Mouse (Mus musculus) yolk sac, embryonic 10.5 days (tissue): ENCODE measurements around the gene Cyb561a3.

Experiments
- DNase-seq: peaks from one replicate; pipeline ENCODE4 v3.0.0-alpha.2; 2017; ENCODE audit warnings: low spot score

Cyb561a3 gene

DNA sequence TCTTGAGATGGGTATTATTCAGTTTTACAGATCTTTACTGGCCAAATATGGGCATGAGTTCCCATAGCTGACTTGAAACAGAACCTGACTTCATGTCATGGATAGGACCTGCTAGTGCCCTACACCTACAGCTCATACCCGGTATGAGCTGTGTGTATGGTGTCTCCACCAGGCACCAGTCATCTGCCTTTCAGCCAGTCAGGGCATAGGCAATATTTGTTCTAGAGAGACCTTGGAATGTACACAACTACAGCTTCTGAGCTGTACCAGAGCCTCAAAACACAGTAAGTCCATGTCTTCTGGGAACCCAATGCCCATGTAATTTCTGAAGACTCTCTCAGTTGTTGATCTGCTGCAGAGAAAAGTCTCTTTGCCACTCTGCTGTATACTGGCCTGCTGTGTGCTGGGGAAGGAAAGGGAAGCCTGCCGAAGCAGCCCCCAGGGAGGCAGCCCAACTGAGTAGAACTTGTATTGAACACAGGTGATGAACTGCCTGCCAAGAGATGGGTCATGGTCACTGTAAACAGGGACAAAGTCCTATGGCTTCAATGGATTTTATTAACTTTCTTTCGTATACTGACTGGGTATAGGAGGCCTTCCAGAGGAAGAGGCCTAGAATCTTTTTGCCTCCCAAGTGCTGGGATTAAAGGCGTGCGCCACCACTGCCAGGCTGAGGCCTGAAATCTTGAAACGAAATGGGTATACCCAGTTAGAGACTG, 14.8 kb downstream of the Cyb561a3 start:
- DNase-seq: no peak

DNA sequence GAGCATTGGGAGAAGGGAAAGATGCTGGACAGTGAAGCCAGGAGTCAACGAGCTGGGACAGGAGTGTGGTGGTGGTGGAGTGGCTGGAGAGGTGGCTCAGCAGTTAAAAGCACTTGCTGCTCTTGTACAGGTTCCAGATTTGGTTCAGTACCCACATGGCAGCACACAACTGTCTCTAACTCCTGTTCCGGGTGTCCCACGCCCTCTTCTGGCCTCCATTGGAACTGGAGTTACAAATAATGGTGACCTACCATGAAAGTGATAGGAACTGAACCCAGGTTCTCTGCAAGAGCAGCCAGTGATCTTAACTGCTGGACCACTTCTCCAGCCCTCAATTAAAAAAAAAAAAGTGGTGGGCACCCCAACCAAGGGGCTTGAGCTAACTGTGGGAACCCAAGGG, 21.2 kb downstream of the Cyb561a3 start:
- no peak for DNase-seq

DNA sequence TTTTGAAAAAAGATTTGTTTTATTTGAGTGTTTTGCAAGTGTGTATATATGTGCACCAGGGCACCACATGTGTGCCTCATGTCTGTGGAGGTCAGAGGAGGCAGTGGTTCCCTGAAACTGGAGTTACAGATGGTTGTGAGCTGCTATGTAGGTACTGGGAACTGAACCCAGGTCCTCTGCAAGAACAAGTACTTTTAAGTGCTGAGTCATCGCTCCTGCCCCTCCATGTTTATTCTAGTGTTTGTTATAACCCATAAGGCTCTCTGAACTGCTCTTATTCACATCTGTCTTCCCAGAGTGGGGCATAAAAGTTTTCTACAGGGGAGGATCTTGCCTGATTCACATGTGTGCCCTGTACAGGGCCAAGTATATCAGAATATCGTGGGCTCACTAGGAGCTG, 22.7 kb downstream of the Cyb561a3 start:
- DNase-seq: no peak

DNA sequence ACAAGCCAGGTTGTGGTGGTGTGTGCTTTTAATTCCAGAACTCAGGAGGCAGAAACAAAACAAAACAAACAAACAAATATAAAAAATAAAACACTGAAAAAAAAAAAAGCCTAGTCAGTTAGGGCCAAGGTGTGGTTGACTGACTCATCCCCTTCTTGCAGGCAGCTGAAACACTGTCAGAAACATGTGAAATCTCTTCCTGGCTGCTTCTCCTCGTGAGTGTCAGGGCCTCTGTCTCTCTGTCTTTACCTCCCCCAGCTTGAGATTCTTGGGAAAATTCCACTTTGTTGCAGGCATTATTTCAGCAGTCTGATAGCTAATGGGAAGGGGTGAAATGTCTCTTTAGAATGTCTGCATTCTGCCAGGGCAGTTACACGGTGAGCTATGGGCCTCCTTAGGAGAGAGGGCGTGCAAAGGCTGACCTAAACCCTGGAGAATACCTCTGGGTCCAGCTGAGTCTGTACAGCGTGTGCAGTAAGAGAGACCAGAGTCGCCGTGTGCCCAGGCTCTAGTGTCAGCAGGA, 25.3 kb downstream of the Cyb561a3 start:
- peak; percentile 20 for DNase-seq

DNA sequence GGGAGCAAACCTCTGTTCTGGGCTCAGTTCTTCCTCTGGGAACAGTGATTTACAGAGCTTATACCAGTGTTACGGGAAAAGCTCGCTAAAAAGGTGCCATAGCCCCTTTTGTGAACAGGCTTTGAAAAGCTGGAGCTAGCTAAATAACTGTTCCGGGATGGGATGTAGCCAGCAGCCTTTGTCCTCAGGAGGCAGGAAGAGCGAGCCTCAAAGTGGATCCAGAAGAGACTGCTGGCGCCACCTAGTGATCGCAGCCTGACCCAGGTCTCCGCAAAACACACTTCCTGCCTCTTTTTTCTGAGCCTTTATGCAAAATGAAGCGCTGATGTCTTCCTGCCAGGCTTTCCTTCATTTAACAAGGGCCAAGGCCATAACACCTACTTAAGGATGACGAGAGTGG, 25.8 kb downstream of the Cyb561a3 start:
- DNase-seq: peak; percentile 86

DNA sequence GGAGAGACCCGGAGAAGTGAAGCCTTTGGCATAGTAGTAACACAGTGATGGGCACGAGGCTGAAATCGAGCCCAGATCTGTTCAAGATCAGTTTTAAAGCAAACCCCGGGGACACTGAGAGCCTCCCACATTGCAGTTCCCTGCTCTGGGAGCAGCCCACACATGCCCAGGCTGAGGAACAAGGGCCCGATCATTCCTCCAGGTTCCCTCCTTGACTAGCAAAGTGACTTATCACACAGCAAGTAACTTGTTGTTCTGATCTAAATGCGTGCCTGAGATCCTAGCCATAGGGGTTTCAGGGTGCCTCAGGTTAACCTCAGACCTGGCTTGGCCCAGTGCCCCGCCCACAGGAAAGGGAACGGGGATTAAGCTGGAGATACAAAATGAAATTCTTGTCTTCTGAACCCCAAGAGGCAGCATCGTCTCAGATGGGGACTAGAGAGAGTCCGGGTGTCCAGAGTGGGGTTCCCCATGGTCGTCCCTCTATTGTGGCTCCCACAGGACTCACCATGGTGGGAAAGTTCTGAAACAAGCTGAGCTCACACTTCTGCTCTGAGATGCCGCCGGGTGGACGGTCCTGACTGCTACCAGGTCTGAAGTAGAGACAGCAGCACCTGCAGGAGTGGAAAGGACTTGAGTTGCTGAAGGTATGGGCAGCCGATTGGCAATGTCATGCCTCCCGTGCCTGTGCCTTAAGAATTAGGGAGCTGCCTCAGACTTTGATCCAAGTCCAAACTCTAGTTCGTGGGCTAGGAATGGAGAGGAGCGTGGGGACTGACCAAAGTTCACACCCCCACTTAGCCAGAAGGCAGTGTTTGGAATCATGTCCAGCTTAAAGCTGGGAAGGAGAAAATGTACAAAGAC, 26.9 kb downstream of the Cyb561a3 start:
- DNase-seq: peak; percentile 66

DNA sequence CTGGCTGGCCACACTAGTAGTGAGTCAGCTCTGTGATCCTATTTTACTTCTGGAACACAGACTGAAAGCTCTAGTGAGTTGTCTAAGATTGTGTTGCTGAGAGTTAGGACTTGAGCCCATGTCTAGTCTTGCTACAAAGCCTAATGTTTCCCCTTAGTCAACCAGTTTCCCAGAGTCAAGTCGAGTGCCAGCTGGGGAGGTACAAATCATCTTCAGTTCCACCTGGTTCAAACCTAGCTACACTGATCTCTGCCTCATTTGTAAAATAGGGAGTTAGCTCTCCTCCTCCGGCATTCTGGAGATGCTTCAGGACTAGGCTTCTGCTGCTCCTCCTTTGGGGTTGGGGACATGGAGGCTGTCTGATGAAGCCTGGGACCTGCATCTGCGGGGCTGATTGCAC, 27.6 kb downstream of the Cyb561a3 start:
- peak; percentile 21 for DNase-seq

DNA sequence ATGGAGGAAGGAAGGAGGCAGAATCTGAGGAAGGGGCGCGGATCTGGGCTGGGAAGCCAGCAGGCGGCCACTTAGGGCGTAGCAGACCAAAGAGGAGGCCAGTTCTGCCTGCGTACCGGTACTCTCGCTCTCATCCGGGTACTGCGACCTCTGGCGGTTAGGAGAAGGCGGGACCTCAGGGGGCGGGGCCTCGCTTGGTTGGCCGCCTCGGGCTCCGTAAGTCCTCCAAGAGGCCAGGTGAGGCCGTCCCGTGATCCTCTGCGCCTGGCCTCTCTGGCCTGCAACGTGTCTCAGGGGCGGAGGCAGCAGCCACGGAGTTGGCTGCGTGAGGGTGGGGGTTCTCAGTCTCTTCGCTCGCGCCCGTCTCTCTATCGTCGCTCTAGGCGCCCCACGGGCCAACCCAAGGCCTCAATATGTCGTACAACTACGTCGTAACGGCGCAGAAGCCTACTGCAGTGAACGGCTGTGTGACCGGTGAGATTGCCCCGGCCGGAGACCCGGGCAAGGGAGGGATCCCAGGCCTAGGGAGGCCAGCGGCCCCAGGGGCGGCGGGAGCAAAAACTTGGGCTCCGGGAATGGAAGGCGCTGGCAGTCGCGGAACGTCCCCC, 28.4 kb downstream of the Cyb561a3 start, which contains the start of the genes Ddb1 and Tkfc:
Ddb1 (plus strand) TSS at position 35 of the 608 bp plus-strand sequence.
Tkfc (minus strand) TSS at position 362 of the 608 bp plus-strand sequence.
- peak; percentile 98 for DNase-seq

DNA sequence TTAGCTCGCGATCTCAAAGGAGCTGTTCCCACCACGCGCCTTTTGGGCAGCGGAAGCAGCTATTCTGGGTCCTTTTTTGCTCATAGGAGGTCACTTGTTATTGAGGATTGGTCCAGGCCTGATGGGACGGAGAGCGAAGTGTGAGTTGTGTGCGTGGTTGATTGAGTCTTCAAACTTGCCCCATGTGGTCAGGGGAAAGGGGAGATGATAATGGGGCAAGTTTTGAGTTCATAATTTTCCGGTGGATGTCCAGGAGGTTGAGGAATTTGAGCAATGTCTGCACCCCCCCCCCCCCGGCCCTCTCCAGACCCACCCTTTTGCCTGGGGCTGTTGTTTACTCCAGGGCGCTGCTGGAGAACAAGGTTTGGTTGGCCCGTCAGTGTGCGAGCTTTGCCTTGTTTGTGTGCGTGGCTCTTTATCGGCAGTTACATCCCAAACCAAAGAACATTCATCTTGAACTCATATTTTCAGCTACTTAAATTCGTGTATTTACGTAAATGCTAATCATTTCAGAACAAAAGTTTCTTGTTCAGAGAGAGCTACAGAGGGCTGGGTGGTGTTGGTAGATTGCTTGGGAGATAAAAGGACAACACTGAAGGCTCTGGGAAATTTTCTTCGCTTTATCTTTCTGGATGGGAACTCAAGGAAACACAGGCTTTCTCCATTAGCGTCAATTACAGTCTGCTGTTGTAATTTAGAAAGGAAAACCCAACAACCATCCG, 29.1 kb downstream of the Cyb561a3 start:
- DNase-seq: peak; percentile 74

DNA sequence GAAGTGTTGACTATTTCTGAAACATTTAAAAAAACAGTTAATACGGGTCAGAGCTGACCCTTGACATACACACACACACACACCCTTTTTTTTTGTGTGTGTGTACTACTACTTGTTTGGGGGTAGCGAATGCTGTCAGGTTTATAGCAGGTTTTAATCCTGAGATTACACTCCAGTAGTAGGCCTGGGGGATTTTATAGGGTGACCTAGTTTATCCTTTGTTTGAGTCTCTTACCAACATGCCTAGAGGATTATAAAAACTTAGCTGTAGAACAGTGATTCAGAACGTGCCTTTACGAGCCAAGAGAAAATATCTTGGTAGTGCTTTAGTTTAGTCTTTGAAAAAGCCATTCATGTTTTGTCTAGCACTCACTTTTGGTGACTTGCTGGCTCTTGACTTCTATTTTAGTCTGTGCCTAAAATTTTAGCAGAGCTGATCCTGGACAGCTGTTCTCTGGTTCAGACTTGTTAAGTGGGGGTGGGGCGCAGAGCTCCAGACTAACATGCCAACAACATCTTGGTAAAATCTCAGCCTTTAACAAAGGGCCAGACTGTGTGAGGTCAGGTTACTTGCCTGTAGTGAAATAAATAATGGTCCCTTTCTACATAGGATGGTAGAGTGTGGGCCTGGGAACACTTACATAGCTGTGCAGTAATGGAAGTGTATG, 31.7 kb downstream of the Cyb561a3 start:
- no peak for DNase-seq

DNA sequence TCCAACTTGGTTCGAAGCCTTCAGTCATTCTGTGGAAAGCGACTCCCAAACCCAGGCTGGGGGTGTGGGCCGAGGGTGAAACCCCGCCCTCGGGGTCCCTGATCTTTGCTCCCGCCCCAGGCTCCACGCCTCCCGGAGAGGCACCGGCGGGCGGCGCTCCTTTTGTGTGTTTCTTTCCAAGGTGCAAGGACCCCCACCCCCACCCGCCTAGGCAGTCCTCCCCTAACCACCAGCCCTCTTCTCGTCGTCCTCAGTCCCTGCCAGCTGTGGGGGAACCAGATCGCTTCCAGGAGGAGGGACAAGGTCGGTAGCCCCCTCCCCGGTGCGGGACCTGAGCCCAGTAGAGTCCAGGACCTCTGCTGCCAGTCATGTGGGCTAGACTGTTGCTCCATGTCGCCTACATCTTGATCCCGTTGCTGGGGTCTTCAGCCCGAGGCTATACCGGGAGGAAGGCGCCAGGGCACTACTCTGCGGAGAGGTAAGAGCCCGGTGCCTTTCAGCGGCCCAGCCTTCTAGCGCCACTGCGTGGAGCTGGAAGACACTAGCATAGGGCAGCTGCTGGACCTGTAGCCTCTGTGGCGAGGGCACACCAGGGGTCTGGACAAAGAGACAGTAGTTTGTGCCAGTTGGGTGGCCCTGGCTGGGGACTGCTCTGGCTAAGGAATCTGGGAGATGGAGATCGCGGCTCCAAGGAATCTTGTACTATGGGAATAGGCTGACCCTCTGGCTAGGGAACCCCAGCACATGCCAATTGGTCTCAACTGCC, 57.3 kb downstream of the Cyb561a3 start, which contains the start of gene Vwce:
Vwce (plus strand) TSS at position 108 of the 766 bp plus-strand sequence.
- peak; percentile 77 for DNase-seq

DNA sequence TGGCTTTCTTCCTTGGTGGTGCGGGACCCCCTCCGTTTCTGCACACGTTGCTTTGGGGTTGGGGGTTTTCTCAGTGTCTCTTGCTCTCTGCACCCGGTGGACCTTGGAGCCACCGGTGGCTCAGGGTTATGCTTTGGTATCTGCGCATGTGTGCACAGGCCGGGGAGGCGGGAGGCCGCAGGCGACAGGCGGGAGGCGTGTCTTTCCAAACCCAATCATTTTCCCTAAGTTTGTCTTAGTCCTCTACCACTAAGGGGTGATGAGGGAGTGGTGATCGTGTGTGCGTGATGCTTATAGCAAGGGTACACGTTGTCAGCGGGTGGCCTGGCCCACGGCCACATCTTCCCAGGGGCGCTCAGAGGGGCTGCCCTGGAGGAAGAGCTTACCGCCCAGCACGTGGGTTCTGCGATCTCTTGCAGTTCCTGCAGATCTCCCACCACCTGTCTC, 57.9 kb downstream of the Cyb561a3 start:
- DNase-seq: peak; percentile 81

DNA sequence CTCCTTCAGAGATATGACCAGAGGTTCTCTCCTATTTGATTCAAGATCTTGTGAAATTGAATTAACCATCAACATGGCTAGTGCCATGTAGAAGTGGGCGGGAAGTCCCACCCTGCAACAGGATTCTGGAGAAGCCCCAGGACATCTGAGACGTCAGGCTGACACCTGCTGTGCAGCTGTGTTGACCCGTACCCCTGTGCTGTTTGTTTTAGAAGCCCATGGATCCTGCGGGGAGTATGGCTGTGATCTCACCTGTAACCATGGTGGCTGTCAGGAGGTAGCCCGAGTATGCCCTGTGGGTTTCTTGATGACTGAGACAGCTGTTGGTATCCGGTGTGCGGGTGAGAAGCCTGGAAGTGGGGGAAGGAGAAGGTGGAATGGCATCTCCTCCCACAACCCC, 60.9 kb downstream of the Cyb561a3 start:
- no peak for DNase-seq

DNA sequence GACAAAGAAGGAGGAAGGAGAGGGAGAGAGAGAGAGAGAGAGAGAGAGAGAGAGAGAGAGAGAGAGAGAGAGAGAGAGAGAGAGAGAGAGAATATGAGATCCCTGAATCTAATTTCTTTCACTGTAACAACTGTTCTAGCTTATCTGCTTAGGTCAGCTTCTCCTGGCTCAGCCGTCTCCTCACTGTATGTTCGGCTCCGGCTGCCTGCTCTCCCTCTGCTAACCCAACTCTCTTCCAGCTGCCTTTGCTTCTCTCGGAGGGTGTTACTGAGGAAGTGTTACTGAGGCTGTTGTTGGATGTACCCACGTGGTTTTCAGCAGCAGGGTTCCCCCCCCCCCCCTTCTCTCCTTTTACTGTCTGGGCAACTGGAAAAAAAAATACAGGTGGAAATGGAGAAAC, 63.1 kb downstream of the Cyb561a3 start:
- no peak for DNase-seq

DNA sequence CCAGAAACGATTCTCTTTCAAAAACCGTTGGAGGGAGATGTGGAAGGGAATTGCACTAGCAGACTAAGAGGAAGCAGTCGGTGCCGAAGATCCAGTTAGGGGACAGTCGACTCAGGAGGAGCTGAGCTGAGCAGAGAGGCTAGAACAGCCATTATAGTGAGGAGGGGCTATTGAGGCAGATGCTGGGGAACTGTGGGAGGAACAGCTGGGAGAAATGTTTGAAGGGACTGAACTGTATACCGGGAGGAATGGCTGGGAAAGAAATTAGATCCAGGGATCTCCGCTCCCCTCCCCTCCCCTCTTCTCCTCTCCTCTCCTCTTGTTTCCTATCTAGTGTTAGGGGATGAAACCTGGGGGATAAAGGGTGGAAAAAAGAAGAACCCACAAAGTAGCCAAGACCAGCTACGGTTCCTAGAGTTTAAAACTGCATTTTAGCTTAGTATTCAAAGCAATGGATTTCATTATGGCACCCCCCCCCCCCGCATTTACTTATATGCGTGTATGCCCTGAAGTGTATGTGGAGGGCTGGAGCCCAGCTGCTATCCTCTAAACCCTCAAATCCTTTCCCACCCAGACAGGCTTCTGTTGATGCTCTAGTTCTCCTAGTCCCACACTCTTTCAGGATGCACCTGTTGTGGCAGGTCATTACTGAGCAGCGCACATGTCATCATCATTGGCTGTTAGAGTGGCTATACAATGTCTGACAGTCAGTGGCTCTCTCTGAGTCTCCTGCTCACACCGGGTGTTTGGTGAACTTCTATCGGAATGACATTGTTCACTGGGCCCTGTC, 63.8 kb downstream of the Cyb561a3 start:
- no peak for DNase-seq
